Mouse (Mus musculus) bone marrow, adult 2 months (tissue): ENCODE measurements at regions not wholly inside any gene's neighbourhood (a gene's known extent, or its start where the extent isn't known, plus 50 kb on each side); places are given as distances from the start of the nearest gene placed in this dataset.

Source experiments
- H3K27ac ChIP-seq: fragments of 200-500 bp; 2 replicates; pipeline ENCODE4 v1.5.1; 2012; ENCODE audit warnings: low read depth, mild to moderate bottlenecking, control low read depth, inconsistent platforms, low read length; ENCODE audit not compliant: control insufficient read depth, poor library complexity, insufficient read depth
- H3K4me1 ChIP-seq: fragments of 200-500 bp; 2 replicates; pipeline ENCODE4 v1.6.1; 2011; ENCODE audit warnings: low read length; ENCODE audit not compliant: control insufficient read depth, insufficient read depth
- H3K4me3 ChIP-seq: fragments of 200-500 bp; replicated peaks from 2 replicates; pipeline ENCODE3; 2011; ENCODE audit warnings: mild to moderate bottlenecking, low read depth, low read length, control low read depth; ENCODE audit not compliant: control insufficient read depth
- CTCF ChIP-seq: fragments of 200-500 bp; IDR thresholded peaks from 2 replicates; pipeline ENCODE4 v1.5.1; 2011; ENCODE audit warnings: low read length, control low read depth; ENCODE audit not compliant: control insufficient read depth, insufficient read depth
- POLR2A ChIP-seq: fragments of 200-500 bp; IDR thresholded peaks from 2 replicates; pipeline ENCODE4 v1.6.1; 2011; ENCODE audit warnings: low read depth, mild to moderate bottlenecking, control low read depth, low read length, borderline replicate concordance; ENCODE audit not compliant: control insufficient read depth
- WGBS: fragments of 180-500 bp; shearing (Covaris S2); methylation state at CpG from one replicate; pipeline ENCODE4 v1.1.7; 2018; 5-methylcytosine and 5-hydroxymethylcytosine counted together

DNA sequence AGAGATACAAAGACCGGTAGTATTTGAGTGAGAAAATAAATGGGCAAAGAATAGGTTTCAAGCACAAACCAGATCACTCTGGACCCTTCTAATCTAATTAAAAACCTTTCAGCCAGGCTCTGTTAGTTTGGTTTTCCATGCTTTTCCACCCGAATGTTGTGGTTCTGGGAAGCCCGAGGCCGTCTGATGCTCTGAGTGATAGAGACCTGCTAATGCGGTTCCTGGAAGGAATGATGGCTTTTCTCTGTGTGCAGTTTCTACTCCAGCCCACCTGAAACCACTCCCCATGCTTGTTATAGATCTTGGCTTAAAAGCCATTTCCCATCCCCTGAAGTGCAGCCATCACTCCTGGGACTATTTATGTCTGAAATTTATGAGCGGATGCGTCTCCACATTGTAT lies 251.4 kb upstream of the Nrp1 start:
- no peak overlapping the region for H3K27ac ChIP-seq
- TF ChIP-seq CTCF (no peak), POLR2A (no peak)
- no peak overlapping the region for H3K4me3 ChIP-seq
- H3K4me1 ChIP-seq = no peaks in the 10 kb centered on the region
- 84% methylated on average over 7 of the region's 7 CpGs for WGBS

DNA sequence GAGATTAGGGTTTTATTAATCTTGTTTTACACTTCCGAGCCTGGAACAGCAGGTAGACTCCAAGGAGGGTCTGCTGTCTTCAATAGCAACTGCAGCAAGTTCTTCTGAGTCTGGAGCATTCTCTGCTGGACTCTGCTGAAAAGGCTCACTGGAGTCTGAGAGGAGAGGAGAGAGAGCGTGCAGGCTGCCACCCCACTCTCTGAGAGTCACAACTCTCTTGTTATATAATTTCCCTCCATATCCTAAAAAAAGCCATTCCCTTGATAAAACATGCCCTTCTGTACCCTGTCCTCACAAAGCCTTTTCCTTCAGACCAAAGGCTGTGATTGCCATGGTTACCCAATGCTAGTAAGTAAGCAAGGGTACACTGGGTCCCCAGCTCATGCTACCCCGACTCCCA lies 249.4 kb upstream of the Nrp1 start:
- no peaks in the 10 kb centered on the region for H3K4me1 ChIP-seq
- H3K27ac ChIP-seq = no peak overlapping the region
- no peak overlapping the region for H3K4me3 ChIP-seq
- TF ChIP-seq POLR2A (no peak), CTCF (no peak)
- WGBS = 74% methylated on average over 3 of the region's 3 CpGs

DNA sequence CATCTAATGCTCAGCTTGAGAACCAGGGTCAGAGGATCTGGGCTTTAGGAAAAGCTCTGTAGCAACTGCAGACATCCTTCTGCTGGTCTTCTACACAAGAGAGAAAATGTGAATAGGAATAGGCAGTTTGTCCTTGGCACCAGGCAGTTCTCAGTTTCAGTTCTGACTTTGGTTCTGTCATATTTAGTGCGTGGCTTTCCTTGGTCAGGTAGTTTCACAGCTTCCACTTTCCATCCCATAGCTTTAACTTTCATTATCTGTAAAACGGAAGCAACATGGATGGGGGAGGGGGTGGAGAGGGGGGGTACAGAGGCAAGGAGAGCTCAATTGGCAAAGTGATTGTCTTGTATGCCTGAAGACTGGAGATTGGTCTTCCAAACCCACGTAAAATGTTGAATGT lies 247.3 kb upstream of the Nrp1 start:
- WGBS = 35% methylated on average over 3 of the region's 3 CpGs
- H3K27ac ChIP-seq = no peak overlapping the region
- TF ChIP-seq POLR2A (no peak), CTCF (no peak)

DNA sequence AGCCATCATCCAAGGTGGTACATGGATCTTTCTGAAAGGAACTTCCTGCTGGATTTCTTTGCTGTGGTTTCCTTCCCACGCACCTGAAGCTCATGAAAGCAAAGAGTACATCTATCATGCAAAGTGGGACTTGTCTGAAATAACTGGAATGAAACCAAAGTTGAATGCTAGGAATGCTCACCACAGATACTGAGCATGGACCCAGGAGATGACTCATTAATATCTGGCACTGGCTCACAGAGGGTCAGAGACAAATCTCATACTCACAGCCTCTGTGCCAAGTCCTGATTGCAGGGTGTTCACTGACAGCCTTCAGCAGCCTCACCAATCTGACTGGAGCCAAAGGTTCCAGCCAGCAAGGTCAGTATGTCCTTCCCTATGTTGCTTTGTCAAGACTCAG lies 245.3 kb upstream of the Nrp1 start:
- no peaks in the 10 kb centered on the region for H3K4me1 ChIP-seq
- no peak overlapping the region for H3K4me3 ChIP-seq
- TF ChIP-seq CTCF (no peak), POLR2A (no peak)
- 67% methylated on average over 1 of the region's 1 CpGs for WGBS
- no peak overlapping the region for H3K27ac ChIP-seq

More for the DNA sequence above, 247.3 kb upstream of the Nrp1 start:
- no peak overlapping the region for H3K4me3 ChIP-seq
- H3K4me1 ChIP-seq = no peaks in the 10 kb centered on the region

DNA sequence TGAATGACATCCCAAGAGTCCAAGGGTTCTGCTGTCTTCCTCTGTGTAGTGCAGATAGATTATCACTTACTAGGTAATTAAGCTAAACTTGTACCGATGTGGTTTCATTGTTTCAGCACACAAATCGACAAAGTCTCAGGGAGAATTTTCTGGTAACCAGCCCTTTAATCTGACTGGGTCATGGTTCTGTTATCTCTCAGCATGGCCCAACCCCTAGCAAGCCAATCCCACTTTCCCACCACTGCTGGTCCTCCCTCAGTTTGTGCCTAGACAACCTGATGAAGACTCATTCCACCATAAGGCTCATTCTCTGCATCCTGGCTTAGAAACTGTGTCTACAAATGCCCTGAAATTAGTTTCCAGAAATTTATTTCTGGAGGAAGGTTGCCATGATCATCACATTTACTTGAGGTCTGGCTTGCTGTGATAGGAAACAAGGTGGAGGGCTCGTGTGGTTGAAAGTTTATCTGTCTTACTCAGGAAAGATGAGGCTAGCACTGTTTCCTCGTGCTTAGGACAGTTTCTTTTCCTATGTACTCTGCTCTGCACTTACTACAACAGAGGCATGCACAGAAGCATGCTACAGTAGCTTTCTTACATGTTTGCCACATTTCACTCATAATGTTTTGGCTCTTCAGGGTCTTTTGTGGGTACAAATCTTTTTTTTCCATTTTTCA lies 217.0 kb upstream of the Nrp1 start:
- no peak for TF ChIP-seq POLR2A
- no peak for TF ChIP-seq CTCF
- H3K4me3 ChIP-seq = no peak overlapping the region
- WGBS = 54% methylated on average over 4 of the region's 4 CpGs

DNA sequence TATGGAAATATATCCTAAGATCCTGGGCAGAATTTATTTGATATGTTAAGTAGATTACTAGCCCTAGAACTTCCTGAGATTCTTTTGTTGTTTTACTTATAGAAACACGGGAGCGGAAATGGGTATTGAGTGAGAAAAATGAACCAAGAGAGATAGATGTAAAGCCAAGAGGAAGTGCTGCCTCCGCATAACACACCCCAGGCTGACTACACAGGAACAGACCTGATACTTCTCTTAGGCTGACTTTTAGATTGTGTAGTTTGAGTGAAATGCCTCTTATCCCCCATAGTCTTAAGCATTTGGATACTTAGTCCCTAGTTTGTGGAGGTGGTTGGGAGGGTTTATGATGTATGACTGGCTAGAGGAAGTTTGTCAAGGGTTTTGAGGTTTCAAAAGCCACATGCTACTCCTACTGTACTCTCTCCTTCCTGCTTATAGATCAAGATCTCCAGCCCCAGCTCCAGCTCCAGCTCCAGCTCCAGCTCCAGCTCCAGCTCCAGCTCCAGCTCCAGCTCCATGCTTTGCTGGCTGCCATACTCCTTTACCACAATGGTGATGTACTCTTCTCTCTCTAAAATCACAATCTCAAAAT lies 210.0 kb upstream of the Nrp1 start:
- no peaks in the 10 kb centered on the region for H3K4me1 ChIP-seq
- H3K27ac ChIP-seq = no peak overlapping the region
- no peak overlapping the region for H3K4me3 ChIP-seq
- TF ChIP-seq POLR2A = no peak
- no peak for TF ChIP-seq CTCF
- WGBS = 12% methylated on average over 3 of the region's 3 CpGs

More for the DNA sequence above, 217.0 kb upstream of the Nrp1 start:
- H3K27ac ChIP-seq = no peak overlapping the region
- no peaks in the 10 kb centered on the region for H3K4me1 ChIP-seq

DNA sequence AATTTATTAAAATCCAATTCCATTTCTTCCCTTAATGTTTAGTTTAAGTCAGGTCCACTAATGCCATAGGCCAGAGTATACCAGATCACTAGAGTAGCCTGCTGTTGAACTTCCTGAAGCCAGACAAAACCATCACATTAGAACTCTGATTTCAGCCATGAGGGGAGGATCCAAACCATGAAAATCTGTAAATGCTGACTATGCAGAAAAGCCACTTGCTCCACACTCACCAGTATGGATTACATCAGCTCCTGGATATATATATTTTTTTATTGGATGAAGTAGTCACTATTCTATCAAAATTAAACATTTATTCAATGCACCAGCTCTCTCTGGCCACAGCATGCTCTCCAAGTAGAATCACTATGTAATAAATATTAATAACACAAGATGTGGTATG lies 202.8 kb upstream of the Nrp1 start:
- H3K27ac ChIP-seq = no peak overlapping the region
- no peak for TF ChIP-seq CTCF
- no peak for TF ChIP-seq POLR2A
- H3K4me3 ChIP-seq = no peak overlapping the region
- H3K4me1 ChIP-seq = no peaks in the 10 kb centered on the region

DNA sequence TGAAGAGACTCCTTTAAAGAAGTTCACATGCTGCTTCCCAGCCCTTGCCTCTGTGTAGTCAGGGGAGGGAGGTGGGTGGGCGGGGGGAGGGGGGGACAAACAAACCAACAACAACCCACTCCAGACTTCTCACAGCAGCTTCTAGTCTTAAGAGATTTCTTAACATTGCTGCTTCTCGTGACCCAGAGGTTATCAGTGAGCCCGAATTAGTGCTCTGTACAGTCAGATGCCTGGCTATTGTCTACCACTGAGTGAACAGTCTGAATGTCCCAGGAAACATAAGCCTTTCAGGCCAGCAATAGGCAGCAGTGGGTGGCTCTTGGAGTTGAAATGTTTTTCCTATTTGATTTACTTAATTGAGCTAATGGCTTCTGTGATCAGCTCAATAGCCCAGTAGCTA lies 202.2 kb upstream of the Nrp1 start:
- Histone ChIP-seq H3K4me3 (no peak overlapping the region), H3K4me1 (no peaks in the 10 kb centered on the region), H3K27ac (no peak overlapping the region)
- WGBS = 72% methylated on average over 3 of the region's 3 CpGs
- no peak for TF ChIP-seq CTCF
- no peak for TF ChIP-seq POLR2A

DNA sequence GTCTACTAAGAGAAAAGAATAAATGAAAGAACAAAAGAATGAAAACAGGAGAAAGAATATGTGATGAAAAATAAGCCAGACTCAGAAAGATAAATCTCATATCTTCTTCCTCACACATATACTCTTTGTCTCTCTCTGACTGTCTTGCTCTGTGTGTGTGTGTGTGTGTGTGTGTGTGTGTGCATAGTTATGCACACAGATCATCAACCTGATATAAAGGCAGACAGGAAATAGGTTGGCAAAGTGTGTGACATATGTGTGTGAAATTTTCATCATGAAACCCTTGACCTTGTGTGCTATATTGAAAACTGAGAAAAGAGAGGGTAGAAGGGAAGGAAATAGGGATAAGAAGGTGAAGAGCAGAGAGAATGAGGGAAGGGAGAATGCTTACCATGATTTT lies 195.5 kb upstream of the Nrp1 start:
- Histone ChIP-seq H3K4me3 (no peak overlapping the region), H3K4me1 (no peaks in the 10 kb centered on the region), H3K27ac (no peak overlapping the region)
- TF ChIP-seq CTCF (no peak), POLR2A (no peak)
